Mouse (Mus musculus) midbrain, embryonic 14.5 days (tissue): ENCODE measurements at regions not wholly inside any gene's neighbourhood (a gene's known extent, or its start where the extent isn't known, plus 50 kb on each side); places are given as distances from the start of the nearest gene placed in this dataset.

Experiments
- ATAC-seq: fragments of 200-750 bp; cut with Nextera tagmentation; 2 replicates; pipeline ENCODE4 v1.8.0; 2017; ENCODE audit warnings: moderate number of reproducible peaks, moderate library complexity; ENCODE audit not compliant: low FRiP score, low TSS enrichment
- DNase-seq: peaks from one replicate; pipeline ENCODE4 v3.0.0-alpha.2; 2015
- H3K27ac ChIP-seq: fragments of 300-500 bp; sonication (generic); replicated peaks from 2 replicates; pipeline ENCODE4 v1.5.1; 2014; ENCODE audit warnings: mild to moderate bottlenecking, low read depth, low read length, moderate library complexity
- H3K27me3 ChIP-seq: fragments of 300-500 bp; sonication (generic); 2 replicates; pipeline ENCODE4 v1.6.1; 2014; ENCODE audit warnings: low read length, control low read depth, mixed read lengths; ENCODE audit not compliant: control insufficient read depth, insufficient read depth
- H3K36me3 ChIP-seq: fragments of 300-500 bp; sonication (generic); 2 replicates; pipeline ENCODE4 v1.6.1; 2014; ENCODE audit warnings: low read length, control low read depth; ENCODE audit not compliant: control insufficient read depth, insufficient read depth
- H3K4me1 ChIP-seq: fragments of 300-500 bp; sonication (generic); 2 replicates; pipeline ENCODE4 v1.6.1; 2014; ENCODE audit warnings: mild to moderate bottlenecking, antibody characterized with exemption, low read length, control low read depth; ENCODE audit not compliant: control insufficient read depth, insufficient read depth
- H3K4me2 ChIP-seq: fragments of 300-500 bp; sonication (generic); 2 replicates; pipeline ENCODE4 v1.6.1; 2014; ENCODE audit warnings: mild to moderate bottlenecking, low read length, moderate library complexity
- H3K4me3 ChIP-seq: fragments of 300-500 bp; sonication (generic); replicated peaks from 2 replicates; pipeline ENCODE4 v1.5.1; 2014; ENCODE audit warnings: low read depth, low read length
- H3K9ac ChIP-seq: fragments of 300-500 bp; sonication (generic); replicated peaks from 2 replicates; pipeline ENCODE4 v1.6.1; 2014; ENCODE audit warnings: mild to moderate bottlenecking, low read length, moderate library complexity
- H3K9me3 ChIP-seq: fragments of 300-500 bp; sonication (generic); 2 replicates; pipeline ENCODE4 v1.6.1; 2016; ENCODE audit warnings: low read length, control low read depth, mixed read lengths; ENCODE audit not compliant: control insufficient read depth
- WGBS: fragments of 180-500 bp; shearing (Covaris S2); extraction: QIAGEN DNeasy Blood & Tissue Kit; methylation state at CpG from one replicate; pipeline ENCODE4 v1.1.7; 2014; 5-methylcytosine and 5-hydroxymethylcytosine counted together

- Histone ChIP-seq H3K4me1 (no peaks in the 10 kb centered on the region), H3K9ac (no peak overlapping the region), H3K9me3 (no peaks in the 10 kb centered on the region), H3K27ac (no peak overlapping the region), H3K4me2 (no peak overlapping the region), H3K4me3 (no peak overlapping the region), H3K36me3 (no peaks in the 10 kb centered on the region), H3K27me3 (no peaks in the 10 kb centered on the region)
- DNase-seq (no peak), ATAC-seq (no peak)
- 69% methylated on average over 2 of the region's 2 CpGs for WGBS
Measured at GRCm38 (mm10) chr2:72881554-72881953, 98.7 kb downstream of the Sp3 start.

GRCm38 (mm10) chr2:72886250-72886649 lies 94.0 kb downstream of the Sp3 start:
- ATAC-seq (no peak), DNase-seq (no peak)
- no peaks in the 10 kb centered on the region for H3K36me3 ChIP-seq
- no peak overlapping the region for H3K27ac ChIP-seq
- no peaks in the 10 kb centered on the region for H3K27me3 ChIP-seq
- no peak overlapping the region for H3K4me3 ChIP-seq
- WGBS = 92% methylated on average over 2 of the region's 2 CpGs
- H3K4me2 ChIP-seq = no peak overlapping the region
- no peaks in the 10 kb centered on the region for H3K4me1 ChIP-seq
- H3K9ac ChIP-seq = no peak overlapping the region
- no peaks in the 10 kb centered on the region for H3K9me3 ChIP-seq
